Mouse (Mus musculus) lung, postnatal 0 days (tissue): Measurements from ENCODE around the gene S100a14. TPM values are rescaled to one million over a fixed set of nuclear protein-coding genes. Genes with fewer than 3 reads are reported as not detected.

ENCODE experiments used
- ATAC-seq: fragments of 200-750 bp; cut with Nextera tagmentation; 2 replicates; pipeline ENCODE4 v1.8.0; 2017; ENCODE audit warnings: moderate library complexity
- DNase-seq: peaks from one replicate; pipeline ENCODE4 v3.0.0-alpha.2; 2016; ENCODE audit warnings: low spot score
- H3K27ac ChIP-seq: fragments of 300-500 bp; sonication (generic); 2 replicates; pipeline ENCODE4 v1.5.1; 2014; ENCODE audit warnings: antibody characterized with exemption, mild to moderate bottlenecking, low read length, mixed read lengths
- H3K27me3 ChIP-seq: fragments of 300-500 bp; sonication (generic); replicated peaks from 2 replicates; pipeline ENCODE4 v1.6.1; 2014; ENCODE audit warnings: low read length, mixed read lengths; ENCODE audit not compliant: insufficient read depth
- H3K36me3 ChIP-seq: fragments of 300-500 bp; sonication (generic); 2 replicates; pipeline ENCODE4 v1.6.1; 2014; ENCODE audit warnings: low read length, mixed read lengths; ENCODE audit not compliant: insufficient read depth
- H3K4me1 ChIP-seq: fragments of 300-500 bp; sonication (generic); 2 replicates; pipeline ENCODE4 v1.6.1; 2014; ENCODE audit warnings: antibody characterized with exemption, low read depth, low read length, mixed read lengths; ENCODE audit not compliant: insufficient read depth
- H3K4me2 ChIP-seq: fragments of 300-500 bp; sonication (generic); replicated peaks from 2 replicates; pipeline ENCODE4 v1.6.1; 2014; ENCODE audit warnings: low read depth, mild to moderate bottlenecking, low read length, moderate library complexity, mixed read lengths
- H3K4me3 ChIP-seq: fragments of 300-500 bp; sonication (generic); 2 replicates; pipeline ENCODE4 v1.5.1; 2014; ENCODE audit warnings: low read depth, low read length
- H3K9ac ChIP-seq: fragments of 300-500 bp; sonication (generic); replicated peaks from 2 replicates; pipeline ENCODE4 v1.6.1; 2014; ENCODE audit warnings: low read depth, mild to moderate bottlenecking
- H3K9me3 ChIP-seq: fragments of 300-500 bp; sonication (generic); 2 replicates; pipeline ENCODE4 v1.6.1; 2016; ENCODE audit warnings: low read length, mixed read lengths
- CTCF ChIP-seq: IDR thresholded peaks from 2 replicates; pipeline ENCODE4 v1.5.1; 2016; ENCODE audit warnings: antibody characterized with exemption, mild to moderate bottlenecking
- EP300 ChIP-seq: IDR thresholded peaks from 2 replicates; pipeline ENCODE4 v1.6.1; 2016; ENCODE audit warnings: antibody characterized with exemption, mild to moderate bottlenecking, control low read depth
- WGBS: fragments of 180-500 bp; shearing (Covaris S2); extraction: QIAGEN DNeasy Blood & Tissue Kit; methylation state at CpG from one replicate; pipeline ENCODE4 v1.1.7; 2014; 5-methylcytosine and 5-hydroxymethylcytosine counted together
- polyA plus RNA-seq: library from polyadenylated mRNA; unstranded; fragments of >200 nt; fragmentation: Nextera tagmentation; extraction: Ambion mirVana; gene quantifications from 2 replicates; pipeline ENCODE4 v1.2.1, GENCODE M21; 2015

The S100a14 gene
- polyA plus RNA-seq, 1 experiment from 2014 or later, result 77.5 TPM

DNA sequence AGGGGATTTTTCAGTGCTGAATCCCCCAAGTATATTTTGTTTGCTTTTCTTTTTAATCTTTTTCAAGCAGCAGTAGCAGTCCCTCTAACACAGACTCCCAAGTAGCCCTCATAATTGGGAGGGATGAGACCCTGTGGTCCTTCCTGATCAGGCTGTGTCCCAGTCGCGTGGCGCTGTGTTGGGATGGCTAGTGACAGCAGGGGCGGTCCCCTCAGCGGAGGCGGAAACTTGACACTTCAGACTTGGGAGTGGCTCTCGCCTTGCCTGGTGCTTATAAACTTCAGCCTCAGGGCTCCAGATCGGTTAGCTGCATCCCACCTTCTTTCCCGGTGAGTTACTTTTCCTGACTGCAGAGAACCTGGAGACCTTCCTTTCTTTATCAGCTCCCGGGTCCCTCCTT, 12.0 kb upstream of the S100a14 start:
- H3K27me3 ChIP-seq, result no peaks in the 10 kb centered on the region
- peak; percentile 93 for DNase-seq
- peak; percentile 91 for ATAC-seq
- no peak for TF ChIP-seq EP300
- no peak for TF ChIP-seq CTCF
- WGBS, result under 1% methylated on average over 10 of the region's 10 CpGs
- peak overlapping the region; percentile 64 for H3K9ac ChIP-seq
- no peaks in the 10 kb centered on the region for H3K9me3 ChIP-seq
- peak overlapping the region; percentile 86 for H3K27ac ChIP-seq
- no peaks in the 10 kb centered on the region for H3K36me3 ChIP-seq
- peak overlapping the region; percentile 52 for H3K4me3 ChIP-seq
- peaks cover 13% of the 10 kb centered on the region; the same call in 1 of the 2 replicates for H3K4me1 ChIP-seq
- peak overlapping the region; percentile 93 for H3K4me2 ChIP-seq

DNA sequence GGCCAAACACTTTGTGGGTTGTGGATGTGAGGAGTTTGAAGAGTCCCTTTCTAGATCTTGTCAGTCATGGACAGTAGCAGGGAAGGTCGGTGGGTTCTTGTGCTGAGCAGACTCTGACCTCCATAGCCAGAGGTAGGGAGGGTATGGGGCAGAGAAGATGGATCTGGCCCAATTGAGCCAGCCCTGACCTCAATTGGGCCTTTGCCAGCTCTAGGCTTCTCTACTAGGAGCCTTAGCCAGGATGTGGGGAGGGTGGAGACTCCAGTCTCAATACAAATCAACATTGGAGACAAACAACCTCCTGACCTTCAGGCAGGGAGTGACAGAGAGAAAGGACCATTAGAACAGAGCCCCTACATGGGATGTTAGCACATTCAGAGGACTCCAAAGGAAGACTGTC, 11.4 kb upstream of the S100a14 start:
- peaks cover 13% of the 10 kb centered on the region; the same call in 1 of the 2 replicates for H3K4me1 ChIP-seq
- no peaks in the 10 kb centered on the region for H3K36me3 ChIP-seq
- ATAC-seq (peak; percentile 46), DNase-seq (peak; percentile 58)
- peak overlapping the region; percentile 86 for H3K27ac ChIP-seq
- no peaks in the 10 kb centered on the region for H3K27me3 ChIP-seq
- peak overlapping the region; percentile 93 for H3K4me2 ChIP-seq
- H3K9ac ChIP-seq, result peak overlapping the region; percentile 64
- WGBS, result 36% methylated on average over 1 of the region's 1 CpGs
- peak overlapping the region; percentile 52 for H3K4me3 ChIP-seq
- TF ChIP-seq EP300 (no peak), CTCF (no peak)
- no peaks in the 10 kb centered on the region for H3K9me3 ChIP-seq

DNA sequence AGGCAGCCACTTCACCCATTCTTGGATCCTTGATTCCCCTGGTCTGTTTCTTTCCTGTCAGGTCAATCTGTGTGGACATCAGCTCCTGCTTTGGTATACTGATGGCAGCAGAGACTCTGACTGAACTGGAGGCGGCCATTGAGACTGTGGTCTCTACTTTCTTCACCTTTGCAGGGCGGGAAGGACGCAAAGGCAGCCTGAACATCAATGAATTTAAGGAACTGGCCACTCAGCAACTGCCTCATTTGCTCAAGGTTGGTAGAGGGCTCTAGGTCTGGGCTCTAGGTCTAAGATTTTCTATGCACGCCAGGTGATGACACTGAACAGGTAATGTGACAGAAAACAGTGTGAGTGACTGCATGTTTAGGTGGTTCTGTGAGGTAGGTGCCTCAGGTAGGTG, 10.9 kb upstream of the S100a14 start:
- H3K9ac ChIP-seq, result no peak overlapping the region
- no peak overlapping the region for H3K4me3 ChIP-seq
- peaks cover 13% of the 10 kb centered on the region; the same call in 1 of the 2 replicates for H3K4me1 ChIP-seq
- 88% methylated on average over 4 of the region's 4 CpGs for WGBS
- H3K9me3 ChIP-seq, result no peaks in the 10 kb centered on the region
- no peak for ATAC-seq
- DNase-seq, result no peak
- TF ChIP-seq CTCF, result no peak
- TF ChIP-seq EP300, result no peak
- H3K27me3 ChIP-seq, result no peaks in the 10 kb centered on the region
- H3K36me3 ChIP-seq, result no peaks in the 10 kb centered on the region
- H3K4me2 ChIP-seq, result peak overlapping the region; percentile 93
- 0 out of 2 replicates have a peak overlapping the region, but pooled peaks have one; percentile 86 for H3K27ac ChIP-seq

DNA sequence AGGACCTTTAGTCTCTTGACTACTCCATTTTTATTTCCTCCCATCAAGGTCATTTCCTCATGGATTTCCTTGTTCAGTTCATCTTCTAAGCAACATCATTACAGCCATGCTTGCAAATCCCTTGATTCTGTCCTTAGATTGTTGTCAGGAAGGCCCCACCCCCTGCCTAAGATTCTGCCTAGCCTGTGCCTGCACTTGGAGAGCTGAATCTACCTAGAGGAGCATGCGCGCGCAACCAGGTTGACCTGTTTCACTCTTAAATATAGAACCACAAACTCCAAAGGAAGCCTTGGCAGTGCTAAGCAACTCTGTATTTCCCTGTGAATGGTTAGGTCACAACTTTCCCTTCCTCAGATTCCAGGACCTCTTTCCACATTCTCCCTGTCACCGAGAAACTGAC, 8.9 kb upstream of the S100a14 start:
- no peaks in the 10 kb centered on the region for H3K27me3 ChIP-seq
- DNase-seq, result no peak
- no peak overlapping the region for H3K27ac ChIP-seq
- no peaks in the 10 kb centered on the region for H3K36me3 ChIP-seq
- no peaks in the 10 kb centered on the region for H3K9me3 ChIP-seq
- H3K4me1 ChIP-seq, result peaks cover 13% of the 10 kb centered on the region; the same call in 1 of the 2 replicates
- no peak overlapping the region for H3K4me2 ChIP-seq
- TF ChIP-seq CTCF (no peak), EP300 (no peak)
- ATAC-seq, result no peak
- WGBS, result 76% methylated on average over 4 of the region's 4 CpGs
- no peak overlapping the region for H3K4me3 ChIP-seq
- no peak overlapping the region for H3K9ac ChIP-seq

DNA sequence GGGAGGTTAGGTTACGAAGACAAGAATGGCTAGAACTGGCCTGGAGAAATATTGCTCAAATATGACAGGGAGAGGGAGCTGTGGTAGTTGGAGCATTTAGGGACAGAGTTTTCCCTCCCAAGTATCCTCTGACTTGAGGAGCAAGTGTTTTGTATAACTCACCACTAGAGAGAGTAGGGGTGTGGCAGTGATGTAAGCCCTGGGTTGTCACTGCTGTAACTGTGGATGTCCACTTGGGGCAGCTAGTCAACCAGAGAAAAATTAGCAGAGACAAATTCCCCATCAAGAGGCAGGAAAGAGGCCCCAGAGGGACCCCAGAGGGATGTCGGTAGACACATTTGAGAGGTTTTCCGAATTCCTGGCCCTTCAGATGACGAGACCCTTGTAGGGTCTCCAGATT, 1.2 kb upstream of the S100a14 start:
- Histone ChIP-seq H3K4me3 (no peak overlapping the region), H3K4me1 (no peaks in the 10 kb centered on the region; the same call in 1 of the 2 replicates), H3K27ac (no peak overlapping the region), H3K36me3 (no peaks in the 10 kb centered on the region), H3K27me3 (no peaks in the 10 kb centered on the region), H3K9me3 (no peaks in the 10 kb centered on the region), H3K9ac (no peak overlapping the region), H3K4me2 (no peak overlapping the region)
- 0 out of 2 replicates have a peak, but pooled peaks have one; percentile 15 for TF ChIP-seq EP300
- peak; percentile 91 for TF ChIP-seq CTCF
- peak; percentile 93 for DNase-seq
- ATAC-seq, result peak; percentile 47
- 53% methylated on average over 4 of the region's 4 CpGs for WGBS

DNA sequence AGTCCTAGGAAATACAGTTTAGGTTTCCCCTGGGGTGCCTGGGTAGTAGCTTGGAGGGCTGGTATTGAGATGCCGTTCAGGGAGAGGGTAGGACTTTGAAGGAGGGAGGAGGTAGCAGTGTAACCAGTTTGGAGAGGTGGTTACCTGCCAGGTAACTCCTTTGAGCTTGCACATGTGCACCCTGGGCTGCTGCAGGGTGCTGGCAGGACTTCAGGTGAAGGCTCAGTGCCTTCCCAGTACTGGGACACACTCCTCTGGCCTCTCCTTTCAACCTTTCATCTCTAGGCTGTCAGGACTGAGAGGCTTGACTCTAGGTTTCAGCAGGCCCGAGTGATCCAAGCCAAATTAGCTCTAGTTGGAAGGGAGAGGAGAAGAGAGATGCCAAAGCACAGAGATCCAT, 580 bp upstream of the S100a14 start:
- Histone ChIP-seq H3K4me3 (no peak overlapping the region), H3K36me3 (no peaks in the 10 kb centered on the region), H3K27me3 (no peaks in the 10 kb centered on the region), H3K27ac (peak overlapping the region; percentile 48), H3K9ac (no peak overlapping the region), H3K4me2 (no peak overlapping the region), H3K4me1 (no peaks in the 10 kb centered on the region; the same call in 1 of the 2 replicates), H3K9me3 (no peaks in the 10 kb centered on the region)
- TF ChIP-seq EP300, result no peak
- ATAC-seq, result peak; percentile 8; the same call in 1 of the 2 replicates
- WGBS, result 53% methylated on average over 2 of the region's 2 CpGs
- DNase-seq, result no peak
